Mouse (Mus musculus): ENCODE measurements at regions not wholly inside any gene's neighbourhood (a gene's known extent, or its start where the extent isn't known, plus 50 kb on each side); places are given as distances from the start of the nearest gene placed in this dataset.

DNA sequence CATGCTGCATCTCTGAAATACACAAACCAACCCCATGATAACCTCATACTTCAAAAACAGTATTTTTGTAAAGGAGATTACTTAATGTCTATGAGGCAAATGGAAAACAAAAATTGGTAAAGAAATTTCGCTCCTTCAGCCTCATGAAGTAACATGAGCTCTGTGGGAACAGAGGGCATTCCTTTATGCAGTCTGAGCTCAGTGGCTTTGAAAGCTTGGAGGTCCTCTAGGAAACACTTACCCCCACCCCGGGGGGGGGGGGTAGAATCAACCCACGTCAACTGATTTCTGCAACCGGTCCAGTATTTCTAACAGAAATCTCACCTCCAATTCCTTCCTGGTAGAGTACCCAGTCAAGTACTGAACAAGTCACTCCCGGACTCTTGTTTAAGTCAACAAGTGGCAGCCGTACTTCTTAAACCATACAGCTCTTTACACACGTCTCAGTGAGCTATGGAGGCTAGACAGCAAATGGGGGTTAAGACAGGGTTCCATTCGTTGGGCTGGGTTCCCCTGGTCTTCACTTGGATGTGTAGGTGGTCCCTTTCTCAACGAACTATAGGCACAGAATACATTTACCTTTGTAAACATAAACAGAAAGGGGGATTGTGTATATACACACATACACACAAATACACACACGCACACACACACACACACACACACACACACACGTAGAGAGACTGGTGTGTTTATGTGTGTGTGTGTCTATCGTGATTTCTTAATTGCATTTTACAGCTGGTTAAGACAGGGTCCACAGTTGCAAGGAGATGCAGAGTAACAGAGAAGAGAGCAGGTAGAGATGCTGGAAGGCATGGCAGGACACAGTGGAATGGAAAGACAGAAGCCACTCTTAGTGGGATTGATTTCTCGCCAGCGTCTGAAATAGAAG lies 63.6 kb upstream of the Otx2 start:
- H3K9ac ChIP-seq (ENCODE audit: low read depth, low read length, severe bottlenecking): no peak overlapping the region
- H3K9me3 ChIP-seq (ENCODE audit: control insufficient read depth, low read length): no peaks in the 10 kb centered on the region
- no peak overlapping the region for H3K27ac ChIP-seq (replicated peaks; ENCODE audit: low read depth, low read length)
- DNase-seq (ENCODE audit: low spot score) (no peak), ATAC-seq (ENCODE audit: low FRiP score, low read depth) (no peak)
- no peaks in the 10 kb centered on the region for H3K27me3 ChIP-seq (ENCODE audit: control insufficient read depth, insufficient read depth, low read length)
- no peaks in the 10 kb centered on the region for H3K4me1 ChIP-seq (ENCODE audit: control insufficient read depth, insufficient read depth, low read length)
- no peaks in the 10 kb centered on the region for H3K36me3 ChIP-seq (ENCODE audit: control insufficient read depth, insufficient read depth, low read length)
- WGBS: 74% methylated on average over 14 of the region's 14 CpGs
- no peak overlapping the region for H3K4me2 ChIP-seq (replicated peaks; ENCODE audit: low read depth, low read length, severe bottlenecking)
- no peak for TF ChIP-seq POLR2A (IDR thresholded peaks at IDR 0.05; ENCODE audit: borderline replicate concordance, extremely low read depth, insufficient read depth, insufficient read length)
- no peak overlapping the region for H3K4me3 ChIP-seq (replicated peaks; ENCODE audit: low read length)

GRCm38 (mm10) chr14:48736211-48736610 lies 62.6 kb upstream of the Otx2 start:
- 83% methylated on average over 6 of the region's 6 CpGs for WGBS
- ATAC-seq (ENCODE audit: low FRiP score, low read depth) (no peak), DNase-seq (ENCODE audit: low spot score) (no peak)
- no peak overlapping the region for H3K4me3 ChIP-seq (replicated peaks; ENCODE audit: low read length)
- H3K4me1 ChIP-seq (ENCODE audit: control insufficient read depth, insufficient read depth, low read length): no peaks in the 10 kb centered on the region
- H3K36me3 ChIP-seq (ENCODE audit: control insufficient read depth, insufficient read depth, low read length): no peaks in the 10 kb centered on the region
- no peak for TF ChIP-seq POLR2A (IDR thresholded peaks at IDR 0.05; ENCODE audit: borderline replicate concordance, extremely low read depth, insufficient read depth, insufficient read length)
- no peak overlapping the region for H3K9ac ChIP-seq (ENCODE audit: low read depth, low read length, severe bottlenecking)
- no peak overlapping the region for H3K27ac ChIP-seq (replicated peaks; ENCODE audit: low read depth, low read length)
- H3K9me3 ChIP-seq (ENCODE audit: control insufficient read depth, low read length): no peaks in the 10 kb centered on the region
- H3K27me3 ChIP-seq (ENCODE audit: control insufficient read depth, insufficient read depth, low read length): no peaks in the 10 kb centered on the region
- no peak overlapping the region for H3K4me2 ChIP-seq (replicated peaks; ENCODE audit: low read depth, low read length, severe bottlenecking)

DNA sequence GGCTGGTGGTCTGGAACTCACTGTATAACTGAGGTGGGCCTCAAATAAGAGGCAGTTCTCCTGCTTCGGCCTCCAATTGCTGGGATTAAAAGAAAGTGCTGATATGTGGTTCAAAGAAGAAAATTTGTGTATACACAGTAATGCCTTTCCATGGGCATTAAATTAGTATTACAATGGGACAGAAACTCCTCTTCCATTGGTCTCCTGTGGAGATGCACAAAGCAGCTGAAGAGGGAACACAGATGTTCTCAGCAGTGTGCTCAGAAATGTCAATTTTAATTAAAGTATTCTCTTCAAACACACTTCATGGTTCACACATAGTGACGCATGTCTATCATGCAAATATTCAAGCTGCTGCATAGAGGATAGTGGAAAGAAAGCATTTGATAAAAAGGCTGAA lies 56.4 kb upstream of the Otx2 start:
- Histone ChIP-seq H3K4me1 (ENCODE audit: control insufficient read depth, insufficient read depth, low read length) (no peaks in the 10 kb centered on the region), H3K27ac (replicated peaks; ENCODE audit: low read depth, low read length) (no peak overlapping the region), H3K4me3 (replicated peaks; ENCODE audit: low read length) (no peak overlapping the region), H3K9ac (ENCODE audit: low read depth, low read length, severe bottlenecking) (no peak overlapping the region), H3K36me3 (ENCODE audit: control insufficient read depth, insufficient read depth, low read length) (no peaks in the 10 kb centered on the region), H3K4me2 (replicated peaks; ENCODE audit: low read depth, low read length, severe bottlenecking) (no peak overlapping the region), H3K27me3 (ENCODE audit: control insufficient read depth, insufficient read depth, low read length) (no peaks in the 10 kb centered on the region), H3K9me3 (ENCODE audit: control insufficient read depth, low read length) (no peaks in the 10 kb centered on the region)
- no peak for DNase-seq (ENCODE audit: low spot score)
- no peak for TF ChIP-seq POLR2A (IDR thresholded peaks at IDR 0.05; ENCODE audit: borderline replicate concordance, extremely low read depth, insufficient read depth, insufficient read length)
- ATAC-seq (ENCODE audit: low FRiP score, low read depth): no peak
- 93% methylated on average over 2 of the region's 2 CpGs for WGBS

Data from limb, embryonic 14.5 days (tissue).